Mouse (Mus musculus) CH12.LX (cell line): Measurements from ENCODE around the gene Mfge8. TPM values are rescaled to one million over a fixed set of nuclear protein-coding genes. Genes with fewer than 3 reads are reported as not detected.

Experiments used
- DNase-seq: peaks from one replicate; pipeline ENCODE4 v3.0.0-alpha.2; 2013; ENCODE audit errors: extremely low read depth
- H3K27ac ChIP-seq: 2 replicates; pipeline ENCODE4 v1.5.1; 2012; ENCODE audit warnings: low read depth, mild to moderate bottlenecking, control low read depth, moderate library complexity; ENCODE audit not compliant: insufficient read depth
- H3K27me3 ChIP-seq: replicated peaks from 2 replicates; pipeline ENCODE3; 2012; ENCODE audit warnings: inconsistent platforms
- H3K36me3 ChIP-seq, 2 experiments: replicated peaks in 1 of 2; 2 replicates each; pipeline versions ENCODE3 to v1.6.1; 2012; ENCODE audit warnings: inconsistent platforms in 1 of 2, low read length in 1 of 2, mild to moderate bottlenecking in 1 of 2, mixed read lengths in 1 of 2, moderate library complexity in 1 of 2; ENCODE audit not compliant: control insufficient read depth in 1 of 2, insufficient read depth in 1 of 2
- H3K4me1 ChIP-seq, 2 experiments: 2 replicates each; pipeline ENCODE4 v1.6.1; 2012; ENCODE audit warnings: inconsistent platforms in 1 of 2, moderate library complexity in 1 of 2; ENCODE audit not compliant: insufficient read depth in 2 of 2, control insufficient read depth in 1 of 2
- H3K4me2 ChIP-seq: 2 replicates; pipeline ENCODE4 v1.6.1; 2012; ENCODE audit warnings: low read depth, mild to moderate bottlenecking, control low read depth; ENCODE audit not compliant: poor library complexity, insufficient read depth, severe bottlenecking
- H3K4me3 ChIP-seq, 3 experiments: fragments of 150-350 bp in 1 of 3; sonication (generic) in 1 of 3; replicated peaks in 1 of 3; 2 replicates each; pipeline versions ENCODE3 to v1.5.1; 2011 to 2012; ENCODE audit warnings: low read depth in 2 of 3, low read length in 2 of 3, mild to moderate bottlenecking in 2 of 3, moderate library complexity in 2 of 3, control low read depth in 1 of 3, improper control_type of control experiment in 1 of 3, inconsistent platforms in 1 of 3, mixed read lengths in 1 of 3; ENCODE audit not compliant: poor library complexity in 1 of 3
- H3K79me2 ChIP-seq: replicated peaks from 2 replicates; pipeline ENCODE4 v1.6.1; 2012; ENCODE audit warnings: mild to moderate bottlenecking, moderate library complexity; ENCODE audit not compliant: control insufficient read depth, poor library complexity, insufficient read depth, severe bottlenecking; ENCODE audit errors: extremely low read depth
- H3K9ac ChIP-seq: 2 replicates; pipeline ENCODE4 v1.6.1; 2012; ENCODE audit warnings: low read depth, mild to moderate bottlenecking, control low read depth, moderate library complexity; ENCODE audit not compliant: insufficient read depth
- H3K9me3 ChIP-seq: replicated peaks from 2 replicates; pipeline ENCODE3; 2012; ENCODE audit warnings: low read length, inconsistent platforms, mixed read lengths
- CTCF ChIP-seq, 2 experiments: IDR thresholded peaks in 1 of 2; conservative IDR thresholded peaks in 1 of 2; 2 replicates each; pipeline ENCODE4 v1.5.1; 2011 to 2012; ENCODE audit warnings: low read depth in 2 of 2, low read length in 2 of 2, improper control_type of control experiment in 1 of 2, inconsistent platforms in 1 of 2, mild to moderate bottlenecking in 1 of 2, moderate library complexity in 1 of 2
- MYC ChIP-seq: IDR thresholded peaks from 2 replicates; pipeline ENCODE4 v1.6.1; 2011; ENCODE audit warnings: low read depth, mild to moderate bottlenecking, improper control_type of control experiment, low read length
- dilution Hi-C: fragments of 300-500 bp; cut with MboI; formaldehyde crosslinking; loops from 2 replicates; pipeline ENCODE4 v1.14.3; 2020; ENCODE audit warnings: low sequenced_read_pairs; ENCODE audit not compliant: extremely low pct_unique_long_range_greater_than_20kb, extremely low pct_ligation_motif_present
- in situ Hi-C: fragments of 300-500 bp; cut with MboI; formaldehyde crosslinking; loops from 3 replicates; pipeline ENCODE4 v1.14.3; 2019; ENCODE audit warnings: low sequenced_read_pairs, low pct_ligation_motif_present, low pct_unique_long_range_greater_than_20kb, mixed read lengths
- polyA plus RNA-seq: library from polyadenylated mRNA; unstranded; fragments of >175 nt; gene quantifications from 2 replicates; pipeline ENCODE4 v1.2.1, GENCODE M21; 2012; ENCODE audit warnings: low read depth; ENCODE audit not compliant: insufficient read length
- total RNA-seq, 2 experiments: library from RNA; depleted of rRNA; stranded (reverse); fragments of 300-350 nt in 1 of 2; fragments of >200 nt in 1 of 2; gene quantifications; 2 replicates each; pipeline ENCODE4 v1.2.3; 2012 to 2014

The Mfge8 gene
- total and polyA plus RNA-seq, 3 experiments = 13.0 to 24.5 (median 13.2) TPM

DNA sequence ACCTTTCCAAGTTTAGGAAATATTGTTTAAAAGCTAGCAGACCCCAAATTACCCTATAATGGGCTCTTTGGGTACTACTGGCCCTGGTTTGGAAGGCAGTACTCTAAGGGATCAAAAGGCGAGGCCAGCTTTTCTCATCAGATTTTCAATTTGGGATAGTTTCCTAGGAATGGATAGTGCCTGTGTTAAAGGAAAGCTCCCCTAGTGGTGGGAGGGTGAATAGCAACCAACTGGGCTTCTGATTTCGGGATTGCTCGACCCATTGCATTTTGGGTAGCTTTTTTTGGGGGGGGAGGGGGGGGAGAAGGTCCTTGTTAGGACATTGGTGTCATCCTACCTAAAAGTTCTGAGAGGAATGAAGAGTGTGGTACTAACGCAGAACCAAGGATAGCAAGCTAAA lies 59.7 kb downstream of the Mfge8 start:
- dilution Hi-C loops = no loop called here
- Histone ChIP-seq H3K4me2 (no peak overlapping the region), H3K9ac (no peak overlapping the region), H3K36me3 (no peaks in the 10 kb centered on the region), H3K27me3 (peaks cover 91% of the 10 kb centered on the region), H3K27ac (no peak overlapping the region), H3K4me3 (no peak overlapping the region), H3K79me2 (no peaks in the 10 kb centered on the region), H3K4me1 (peaks cover 0 to 2% of the 10 kb centered on the region in 2 experiments; a peak in 1 of 4 replicates)
- DNase-seq = peak; percentile 5
- in situ Hi-C loops = loop anchor here (5.0 to 25.0 kb wide), 2 partner anchors 172 to 302 kb away; partner anchors contain the start of genes Mrpl46 and Mrps11
- no peak for TF ChIP-seq MYC
- TF ChIP-seq CTCF (conservative IDR thresholded peaks at IDR 0.05 in 1 of 2, IDR thresholded peaks at IDR 0.05 in 1 of 2; ENCODE audit: low read depth in 2 of 2, low read length in 2 of 2) = peak; percentile 52 to 63
- TF ChIP-seq, all 38 proteins: peak for 1
- no peaks in the 10 kb centered on the region for H3K9me3 ChIP-seq

Other genes with a start within 250 kb of the Mfge8 start
- gene Isg20, start 235.6 kb downstream of the Mfge8 start, total RNA-seq (2012; rRNA removed) = 35.0 and 44.2 TPM in 2 replicates
- gene Isg20, start 235.6 kb downstream of the Mfge8 start, total RNA-seq (2014; rRNA removed) = 5.6 and 6.9 TPM in 2 replicates
- gene Isg20, start 235.6 kb downstream of the Mfge8 start, polyA plus RNA-seq = 19.9 and 21.3 TPM in 2 replicates
- not detected in 2 replicates for gene Acan, start 95.6 kb downstream of the Mfge8 start, total RNA-seq (2012; rRNA removed)
- gene Acan, start 95.6 kb downstream of the Mfge8 start, total RNA-seq (2014; rRNA removed) = not detected in 2 replicates
- not detected in 2 replicates for gene Acan, start 95.6 kb downstream of the Mfge8 start, polyA plus RNA-seq
- 0.04 TPM in 1 of 2 replicates, not detected in the other for gene Hapln3, start 18.0 kb downstream of the Mfge8 start, total RNA-seq (2012; rRNA removed)
- gene Hapln3, start 18.0 kb downstream of the Mfge8 start, total RNA-seq (2014; rRNA removed) = not detected in 2 replicates
- gene Hapln3, start 18.0 kb downstream of the Mfge8 start, polyA plus RNA-seq = not detected in 2 replicates
- 9.9 and 10.3 TPM in 2 replicates for gene Abhd2, start 124.1 kb upstream of the Mfge8 start, total RNA-seq (2012; rRNA removed)
- gene Abhd2, start 124.1 kb upstream of the Mfge8 start, total RNA-seq (2014; rRNA removed) = 5.5 and 6.0 TPM in 2 replicates
- gene Abhd2, start 124.1 kb upstream of the Mfge8 start, polyA plus RNA-seq = 12.9 and 15.4 TPM in 2 replicates
- 1.9 and 2.5 TPM in 2 replicates for gene Rlbp1, start 238.0 kb upstream of the Mfge8 start, total RNA-seq (2012; rRNA removed)
- gene Rlbp1, start 238.0 kb upstream of the Mfge8 start, total RNA-seq (2014; rRNA removed) = 8.4 and 11.0 TPM in 2 replicates
- 21.4 and 24.2 TPM in 2 replicates for gene Rlbp1, start 238.0 kb upstream of the Mfge8 start, polyA plus RNA-seq
- gene Fanci, start 242.9 kb upstream of the Mfge8 start, total RNA-seq (2012; rRNA removed) = 14.9 and 17.5 TPM in 2 replicates
- gene Fanci, start 242.9 kb upstream of the Mfge8 start, total RNA-seq (2014; rRNA removed) = 25.0 and 27.0 TPM in 2 replicates
- 17.1 and 20.0 TPM in 2 replicates for gene Fanci, start 242.9 kb upstream of the Mfge8 start, polyA plus RNA-seq